Mouse (Mus musculus) cerebellum, adult 2 months (tissue): ENCODE data around the gene Gpr35. TPM values are rescaled to one million over a fixed set of nuclear protein-coding genes. Genes with fewer than 3 reads are reported as not detected.

Experiments
- DNase-seq, 2 experiments: peaks; one replicate each; pipeline ENCODE4 v3.0.0; 2021
- H3K27ac ChIP-seq: fragments of 200-500 bp; 2 replicates; pipeline ENCODE4 v1.5.1; 2012; ENCODE audit warnings: low read length, control low read depth, inconsistent platforms; ENCODE audit not compliant: insufficient read depth
- H3K27me3 ChIP-seq: fragments of 200-500 bp; 2 replicates; pipeline ENCODE4 v1.6.1; 2012; ENCODE audit warnings: inconsistent platforms, mild to moderate bottlenecking, low read length, moderate library complexity; ENCODE audit not compliant: control insufficient read depth, insufficient read depth
- H3K4me1 ChIP-seq: fragments of 200-500 bp; 2 replicates; pipeline ENCODE4 v1.6.1; 2011; ENCODE audit warnings: low read length; ENCODE audit not compliant: control insufficient read depth, insufficient read depth
- H3K4me3 ChIP-seq: fragments of 200-500 bp; replicated peaks from 2 replicates; pipeline ENCODE3; 2011; ENCODE audit warnings: mild to moderate bottlenecking, low read depth, low read length, control low read depth; ENCODE audit not compliant: insufficient read depth
- CTCF ChIP-seq: fragments of 200-500 bp; IDR thresholded peaks from 2 replicates; pipeline ENCODE4 v1.5.1; 2011; ENCODE audit warnings: low read depth, mild to moderate bottlenecking, control low read depth, low read length, moderate library complexity, borderline replicate concordance; ENCODE audit not compliant: insufficient read depth
- POLR2A ChIP-seq: fragments of 200-500 bp; IDR thresholded peaks from 2 replicates; pipeline ENCODE4 v1.6.1; 2011; ENCODE audit warnings: low read length, control low read depth, borderline replicate concordance; ENCODE audit not compliant: insufficient read depth
- WGBS: fragments of 180-500 bp; shearing (Covaris S2); methylation state at CpG from one replicate; pipeline ENCODE4 v1.1.7; 2018; 5-methylcytosine and 5-hydroxymethylcytosine counted together
- polyA plus RNA-seq: library from polyadenylated mRNA; depleted of rRNA; stranded (reverse); fragments of >200 nt; gene quantifications from 2 replicates; pipeline ENCODE4 v1.2.3, GENCODE M21; 2012

Gpr35 gene
- polyA plus RNA-seq, 1 experiment: 0.21 TPM

- Histone ChIP-seq H3K4me1 (peaks cover 24% of the 10 kb centered on the region), H3K27me3 (no peaks in the 10 kb centered on the region), H3K4me3 (no peak overlapping the region), H3K27ac (no peak overlapping the region)
- TF ChIP-seq POLR2A (no peak), CTCF (no peak)
- WGBS: 73% methylated on average over 11 of the region's 11 CpGs
- DNase-seq: no peak
These were observed 28.5 kb downstream of the Gpr35 start for GRCm38 (mm10) chr1:92979073-92979602.

GRCm38 (mm10) chr1:92981056-92981845 lies 30.6 kb downstream of the Gpr35 start:
- peaks cover 20% of the 10 kb centered on the region for H3K4me1 ChIP-seq
- H3K4me3 ChIP-seq: no peak overlapping the region
- no peak overlapping the region for H3K27ac ChIP-seq
- DNase-seq: no peak
- TF ChIP-seq CTCF (no peak), POLR2A (no peak)
- H3K27me3 ChIP-seq: no peaks in the 10 kb centered on the region
- WGBS: 72% methylated on average over 7 of the region's 7 CpGs

GRCm38 (mm10) chr1:92982931-92983605 lies 32.4 kb downstream of the Gpr35 start:
- H3K27ac ChIP-seq: no peak overlapping the region
- H3K4me1 ChIP-seq: peaks cover 15% of the 10 kb centered on the region
- DNase-seq: peak; percentile 21 to 53
- WGBS: 63% methylated on average over 17 of the region's 17 CpGs
- H3K27me3 ChIP-seq: no peaks in the 10 kb centered on the region
- no peak overlapping the region for H3K4me3 ChIP-seq
- TF ChIP-seq POLR2A (no peak), CTCF (no peak)

- no peak for DNase-seq
- 94% methylated on average over 5 of the region's 5 CpGs for WGBS
- H3K4me1 ChIP-seq: peaks cover 15% of the 10 kb centered on the region
- no peak overlapping the region for H3K27ac ChIP-seq
- no peaks in the 10 kb centered on the region for H3K27me3 ChIP-seq
- H3K4me3 ChIP-seq: no peak overlapping the region
- no peak for TF ChIP-seq POLR2A
- TF ChIP-seq CTCF: no peak
These were observed 34.3 kb downstream of the Gpr35 start for GRCm38 (mm10) chr1:92984999-92985398.

- Histone ChIP-seq H3K27ac (no peak overlapping the region), H3K4me3 (no peak overlapping the region), H3K27me3 (no peaks in the 10 kb centered on the region), H3K4me1 (no peaks in the 10 kb centered on the region)
- 87% methylated on average over 4 of the region's 4 CpGs for WGBS
- TF ChIP-seq POLR2A (no peak), CTCF (no peak)
- DNase-seq: no peak
These were observed 38.2 kb downstream of the Gpr35 start for GRCm38 (mm10) chr1:92988894-92989293.

- H3K27me3 ChIP-seq: no peaks in the 10 kb centered on the region
- H3K4me1 ChIP-seq: no peaks in the 10 kb centered on the region
- DNase-seq: no peak
- H3K4me3 ChIP-seq: no peak overlapping the region
- 79% methylated on average over 4 of the region's 4 CpGs for WGBS
- H3K27ac ChIP-seq: no peak overlapping the region
- TF ChIP-seq POLR2A: no peak
- TF ChIP-seq CTCF: no peak
These were observed 39.2 kb downstream of the Gpr35 start for GRCm38 (mm10) chr1:92989891-92990290.

GRCm38 (mm10) chr1:92992214-92992855 lies 41.7 kb downstream of the Gpr35 start:
- peak in 1 of 2 experiments; percentile 1 for DNase-seq
- H3K27ac ChIP-seq: no peak overlapping the region
- 84% methylated on average over 6 of the region's 6 CpGs for WGBS
- no peak overlapping the region for H3K4me3 ChIP-seq
- TF ChIP-seq POLR2A (no peak), CTCF (no peak)
- no peaks in the 10 kb centered on the region for H3K27me3 ChIP-seq
- H3K4me1 ChIP-seq: no peaks in the 10 kb centered on the region

- Histone ChIP-seq H3K4me3 (no peak overlapping the region), H3K27me3 (no peaks in the 10 kb centered on the region), H3K4me1 (no peaks in the 10 kb centered on the region), H3K27ac (no peak overlapping the region)
- TF ChIP-seq POLR2A (no peak), CTCF (no peak)
- 68% methylated on average over 2 of the region's 2 CpGs for WGBS
- DNase-seq: no peak
These were observed 42.2 kb downstream of the Gpr35 start for GRCm38 (mm10) chr1:92992880-92993279.
